Mouse (Mus musculus) megakaryocyte progenitor cell, adult 5-6 weeks (primary cell): ENCODE measurements at regions not wholly inside any gene's neighbourhood (a gene's known extent, or its start where the extent isn't known, plus 50 kb on each side); places are given as distances from the start of the nearest gene placed in this dataset.

ENCODE experiments used
- ATAC-seq: replicated peaks from 2 replicates; pipeline ENCODE4 v1.8.0; 2016; ENCODE audit warnings: mild to moderate bottlenecking, moderate TSS enrichment, inconsistent platforms; ENCODE audit not compliant: poor library complexity

DNA sequence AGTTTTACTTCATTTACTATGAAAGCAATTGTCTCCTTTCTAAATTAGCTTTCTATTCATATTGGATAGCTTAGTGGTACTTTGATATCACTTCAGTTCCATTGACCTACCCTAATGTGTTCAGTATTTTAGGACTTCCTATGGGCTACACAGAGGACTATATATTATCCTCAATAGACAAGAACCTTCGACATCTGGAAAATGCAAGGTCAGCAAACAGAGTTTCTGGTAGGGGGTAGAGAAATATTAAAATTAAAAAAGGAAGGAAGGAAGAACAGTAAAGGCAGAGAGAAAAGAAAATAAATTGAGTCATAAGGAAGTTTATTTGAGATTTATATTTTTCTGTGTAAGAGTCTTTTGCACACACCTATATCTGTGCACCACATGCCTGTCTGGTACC lies 107.4 kb upstream of the Insig1 start:
- ATAC-seq, result no peak

DNA sequence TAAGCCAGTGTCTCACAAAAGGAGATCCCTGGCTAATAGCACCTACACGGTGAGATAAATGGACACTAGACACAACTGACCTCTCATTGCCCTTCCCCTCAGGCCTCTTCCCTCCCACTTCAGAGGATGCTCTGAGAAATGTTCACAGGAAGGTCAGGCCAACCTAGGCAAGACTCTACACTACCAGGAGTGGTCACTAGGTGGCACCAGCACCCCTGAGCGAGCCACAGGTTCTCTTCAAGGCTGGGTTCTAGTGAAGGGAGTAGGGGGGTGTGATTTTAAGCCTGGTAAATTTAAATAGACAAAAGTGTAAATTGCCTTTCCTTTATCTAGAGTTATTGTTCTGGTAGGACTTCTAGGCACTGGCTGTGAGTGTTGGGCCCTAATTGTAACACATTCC lies 76.0 kb upstream of the Insig1 start:
- peak; percentile 94 for ATAC-seq

DNA sequence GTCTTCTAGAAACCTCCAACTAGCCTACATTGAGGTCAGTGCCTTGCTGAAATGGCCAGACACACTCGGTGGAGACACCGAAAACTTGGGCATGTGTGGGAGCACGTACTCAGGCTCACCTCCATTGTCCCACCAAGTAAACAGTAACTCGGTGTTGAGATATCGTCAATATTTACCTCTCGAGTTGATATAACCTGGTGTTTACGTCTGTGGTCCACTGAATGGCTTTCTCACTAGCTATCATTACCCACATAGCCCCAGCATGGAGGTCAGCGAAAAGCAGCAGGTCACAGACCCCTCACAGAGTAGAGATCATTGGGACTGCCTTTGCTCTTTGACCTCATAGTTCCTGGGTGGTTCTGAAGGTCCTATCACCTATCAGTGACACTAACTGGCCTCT lies 73.4 kb upstream of the Insig1 start:
- no peak for ATAC-seq

- peak; percentile 53 for ATAC-seq
Observed at GRCm38 (mm10) chr5:28002922-28003321, 68.2 kb upstream of the Insig1 start.

GRCm38 (mm10) chr5:28003756-28004486 lies 67.2 kb upstream of the Insig1 start:
- ATAC-seq, result peak; percentile 53

DNA sequence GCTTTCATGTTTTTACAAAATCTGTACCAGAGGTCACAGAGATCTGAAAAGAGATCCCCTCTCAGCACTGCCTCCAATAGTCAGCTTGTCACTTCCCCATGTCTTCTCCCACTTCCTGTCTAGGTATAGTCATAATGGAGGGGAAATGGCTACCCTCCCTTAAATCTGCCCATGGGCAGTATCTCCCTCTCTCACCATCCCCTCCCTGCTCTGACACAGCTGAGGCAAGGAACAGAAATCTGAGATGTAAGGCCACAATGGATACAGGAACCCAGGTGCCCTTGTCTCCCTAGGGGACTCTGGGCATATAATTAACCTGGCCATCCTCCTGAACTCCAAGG lies 66.7 kb upstream of the Insig1 start:
- peak; percentile 70 for ATAC-seq

- no peak for ATAC-seq
Observed at GRCm38 (mm10) chr5:28009386-28009785, 61.8 kb upstream of the Insig1 start.

DNA sequence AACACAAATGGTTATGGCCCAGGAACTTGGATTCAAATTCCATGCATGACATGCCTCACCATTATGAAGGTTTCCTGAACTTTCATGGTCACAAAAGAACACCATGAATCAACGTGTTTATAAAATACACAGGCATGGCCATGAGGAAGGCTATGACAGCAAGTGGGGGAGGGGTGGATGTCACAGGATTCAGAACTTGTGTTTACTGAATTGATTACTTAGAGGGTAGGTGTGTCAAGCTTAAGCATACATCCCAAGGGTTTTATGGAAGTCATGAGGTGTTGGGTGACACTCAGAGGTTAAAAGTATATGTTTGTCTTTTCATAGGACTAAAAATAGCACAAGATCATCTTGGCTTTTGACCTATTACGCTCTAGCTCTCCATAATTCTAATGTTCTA lies 61.3 kb upstream of the Insig1 start:
- ATAC-seq, result no peak

GRCm38 (mm10) chr5:28010529-28010928 lies 60.6 kb upstream of the Insig1 start:
- no peak for ATAC-seq

DNA sequence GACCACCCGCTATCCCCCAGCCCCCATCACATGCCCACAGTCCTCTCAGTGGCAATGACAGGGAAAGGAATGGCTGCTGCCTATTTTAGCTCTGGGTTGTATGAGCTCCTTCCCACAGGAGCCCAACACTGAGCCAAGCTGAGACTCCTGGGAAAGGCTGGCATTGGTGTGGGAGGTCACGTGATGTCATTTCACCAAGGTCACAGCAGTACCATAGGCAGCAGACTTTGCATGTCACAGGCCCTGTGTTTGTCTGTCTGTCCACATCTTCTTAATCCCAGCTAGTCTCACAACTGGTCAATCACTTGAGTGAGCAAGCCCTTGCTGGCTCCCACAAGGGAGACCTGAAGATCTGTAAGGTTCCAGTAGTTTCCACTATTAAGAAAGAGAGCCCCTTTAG lies 58.7 kb upstream of the Insig1 start:
- no peak for ATAC-seq

DNA sequence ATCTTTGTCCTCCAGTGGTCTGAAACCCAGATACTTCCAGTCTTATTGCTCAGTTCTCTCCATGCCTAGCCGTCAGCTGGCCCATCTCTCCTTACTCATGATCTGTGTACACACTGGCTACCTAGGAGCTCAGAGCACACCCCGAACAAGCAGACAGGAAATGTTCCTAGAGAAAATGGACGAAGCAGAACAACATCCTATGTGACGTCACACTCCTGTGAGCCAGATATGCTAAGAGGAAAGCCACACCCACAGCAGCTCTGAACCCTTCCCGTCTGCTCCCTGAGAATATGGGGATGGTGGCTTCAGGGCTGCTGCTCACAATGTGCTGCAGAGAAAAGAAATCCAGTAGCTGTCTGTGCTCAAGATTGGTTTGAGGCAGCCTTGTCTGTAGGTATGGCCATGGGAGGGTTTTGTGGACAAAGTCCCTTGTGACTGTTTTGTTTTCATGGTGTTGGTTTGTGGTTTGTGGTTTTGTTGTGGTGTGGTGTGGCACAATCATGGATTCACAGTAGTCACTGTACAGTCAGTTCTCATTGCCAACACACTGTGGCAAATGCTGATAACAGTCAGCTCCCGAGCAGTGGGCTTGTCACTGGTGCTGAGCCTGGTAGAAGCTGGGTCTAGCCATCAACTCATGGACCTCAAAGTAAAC lies 57.4 kb upstream of the Insig1 start:
- peak; percentile 92 for ATAC-seq

DNA sequence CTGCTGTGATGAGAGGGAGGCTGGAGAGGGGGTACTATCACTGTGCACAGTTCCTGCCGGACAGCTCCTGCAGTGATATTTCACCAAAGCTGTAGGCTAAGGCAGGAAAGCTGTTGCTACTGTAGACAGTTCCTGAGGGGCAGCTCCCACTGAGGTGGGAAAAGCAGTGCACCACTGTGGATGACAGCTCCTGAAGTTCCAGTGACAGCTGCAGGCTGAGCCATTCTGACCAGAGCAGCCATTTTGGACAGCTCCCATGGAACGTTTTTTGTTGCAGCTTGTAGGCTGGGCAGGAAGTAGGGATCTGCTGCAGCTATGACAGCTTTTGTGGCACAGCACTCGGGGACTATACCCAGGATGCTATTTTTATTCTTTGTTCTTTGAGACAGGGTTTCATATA lies 51.3 kb upstream of the Insig1 start:
- no peak for ATAC-seq
